Mouse (Mus musculus): ENCODE results near the gene Dctn3.
"Not testable (repeated sequence)": the region's sequence is repeated elsewhere in the genome, so short reads cannot be mapped to it uniquely, and the experiment has no call there.

GRCm38 (mm10) chr4:41698421-41699016, 24.5 kb downstream of the Dctn3 start:
- not testable (repeated sequence) for TF ChIP-seq POLR2A (IDR thresholded peaks at IDR 0.05; ENCODE audit: extremely low read depth, insufficient read depth, low read length); CTCF (IDR thresholded peaks at IDR 0.05; ENCODE audit: low read depth, low read length)
